Mouse (Mus musculus): ENCODE data around the gene Rgl1.

Gene Rgl1

GRCm38 (mm10) chr1:152615987-152616776 lies 150.0 kb downstream of the Rgl1 start:
- no peak for DNase-seq (ENCODE audit: low read depth, low spot score)

- no peak for DNase-seq (ENCODE audit: low read depth, low spot score)
Measured at GRCm38 (mm10) chr1:152614743-152615380, 151.3 kb downstream of the Rgl1 start.

GRCm38 (mm10) chr1:152613158-152613857 lies 152.8 kb downstream of the Rgl1 start:
- DNase-seq (ENCODE audit: low read depth, low spot score), result no peak

GRCm38 (mm10) chr1:152612535-152613157 lies 153.5 kb downstream of the Rgl1 start:
- DNase-seq (ENCODE audit: low read depth, low spot score), result no peak

GRCm38 (mm10) chr1:152609547-152609946 lies 156.6 kb downstream of the Rgl1 start:
- no peak for DNase-seq (ENCODE audit: low read depth, low spot score)

- DNase-seq (ENCODE audit: low read depth, low spot score), result no peak
Measured at GRCm38 (mm10) chr1:152609006-152609405, 157.1 kb downstream of the Rgl1 start.

- no peak for DNase-seq (ENCODE audit: low read depth, low spot score)
Measured at GRCm38 (mm10) chr1:152607765-152608164, 158.4 kb downstream of the Rgl1 start.

- no peak for DNase-seq (ENCODE audit: low read depth, low spot score)
Measured at GRCm38 (mm10) chr1:152606727-152607126, 159.4 kb downstream of the Rgl1 start.

- DNase-seq (ENCODE audit: low read depth, low spot score), result no peak
Measured at GRCm38 (mm10) chr1:152605895-152606625, 160.1 kb downstream of the Rgl1 start.

- DNase-seq (ENCODE audit: low read depth, low spot score), result no peak
Measured at GRCm38 (mm10) chr1:152604147-152604546, 162.0 kb downstream of the Rgl1 start.

GRCm38 (mm10) chr1:152603628-152604027 lies 162.5 kb downstream of the Rgl1 start:
- no peak for DNase-seq (ENCODE audit: low read depth, low spot score)

GRCm38 (mm10) chr1:152600494-152600893 lies 165.7 kb downstream of the Rgl1 start:
- DNase-seq (ENCODE audit: low read depth, low spot score), result no peak

- no peak for DNase-seq (ENCODE audit: low read depth, low spot score)
Measured at GRCm38 (mm10) chr1:152599347-152599746, 166.8 kb downstream of the Rgl1 start.

GRCm38 (mm10) chr1:152594690-152595089 lies 171.5 kb downstream of the Rgl1 start:
- no peak for DNase-seq (ENCODE audit: low read depth, low spot score)

- no peak for DNase-seq (ENCODE audit: low read depth, low spot score)
Measured at GRCm38 (mm10) chr1:152593831-152594549, 172.2 kb downstream of the Rgl1 start.

GRCm38 (mm10) chr1:152593382-152593781 lies 172.8 kb downstream of the Rgl1 start:
- DNase-seq (ENCODE audit: low read depth, low spot score), result no peak

GRCm38 (mm10) chr1:152592609-152593008 lies 173.5 kb downstream of the Rgl1 start:
- DNase-seq (ENCODE audit: low read depth, low spot score), result no peak

- no peak for DNase-seq (ENCODE audit: low read depth, low spot score)
Measured at GRCm38 (mm10) chr1:152591746-152592498, 174.2 kb downstream of the Rgl1 start.

- no peak for DNase-seq (ENCODE audit: low read depth, low spot score)
Measured at GRCm38 (mm10) chr1:152590321-152590720, 175.8 kb downstream of the Rgl1 start.

All from ES-CJ7 (cell line).